Mouse (Mus musculus): Measurements from ENCODE around the gene Ptk7. TPM values are rescaled to one million over a fixed set of nuclear protein-coding genes. Genes with fewer than 3 reads are reported as not detected.

Ptk7 gene
- polyA plus RNA-seq, 1 experiment from 2014 or later = 138 TPM

GRCm38 (mm10) chr17:46618769-46619682 lies 10.3 kb downstream of the Ptk7 start:
- H3K9me3 ChIP-seq (replicated peaks) = no peaks in the 10 kb centered on the region
- peak overlapping the region; percentile 98 for H3K27ac ChIP-seq
- peak overlapping the region; percentile 18 for H3K4me3 ChIP-seq (replicated peaks)
- H3K9ac ChIP-seq = peak overlapping the region; percentile 40
- peaks cover 100% of the 10 kb centered on the region for H3K4me1 ChIP-seq
- no peaks in the 10 kb centered on the region for H3K27me3 ChIP-seq
- WGBS = 9% methylated on average over 27 of the region's 27 CpGs
- peak; percentile 26 for ATAC-seq (replicated peaks; ENCODE audit: low FRiP score)
- no peaks in the 10 kb centered on the region for H3K36me3 ChIP-seq
- peak overlapping the region; percentile 50 for H3K4me2 ChIP-seq

DNA sequence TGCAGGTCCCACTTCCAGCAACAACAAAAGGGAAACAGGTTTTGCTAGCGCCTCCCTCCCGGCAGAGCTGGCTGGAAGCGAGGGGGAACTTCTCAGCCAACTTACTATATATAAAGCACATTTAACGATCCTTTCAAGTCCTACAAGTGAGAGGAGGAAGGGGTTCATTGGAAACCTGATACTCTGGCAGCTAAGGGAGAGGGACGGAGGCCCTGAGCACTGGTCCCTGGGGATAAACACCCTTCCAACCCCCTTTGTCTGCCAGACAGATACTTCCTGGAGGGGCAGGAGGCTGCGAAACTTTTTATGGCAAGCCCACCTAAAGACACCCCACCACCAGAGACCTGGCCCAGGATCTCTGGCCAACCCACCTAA lies 10.9 kb downstream of the Ptk7 start:
- Histone ChIP-seq H3K4me1 (peaks cover 100% of the 10 kb centered on the region), H3K36me3 (no peaks in the 10 kb centered on the region), H3K4me3 (replicated peaks) (peak overlapping the region; percentile 18), H3K27me3 (no peaks in the 10 kb centered on the region), H3K4me2 (peak overlapping the region; percentile 50), H3K9me3 (replicated peaks) (no peaks in the 10 kb centered on the region), H3K9ac (peak overlapping the region; percentile 19; the same call in 1 of the 2 replicates), H3K27ac (peak overlapping the region; percentile 98)
- 5% methylated on average over 6 of the region's 6 CpGs for WGBS
- peak; percentile 73 for ATAC-seq (replicated peaks; ENCODE audit: low FRiP score)

DNA sequence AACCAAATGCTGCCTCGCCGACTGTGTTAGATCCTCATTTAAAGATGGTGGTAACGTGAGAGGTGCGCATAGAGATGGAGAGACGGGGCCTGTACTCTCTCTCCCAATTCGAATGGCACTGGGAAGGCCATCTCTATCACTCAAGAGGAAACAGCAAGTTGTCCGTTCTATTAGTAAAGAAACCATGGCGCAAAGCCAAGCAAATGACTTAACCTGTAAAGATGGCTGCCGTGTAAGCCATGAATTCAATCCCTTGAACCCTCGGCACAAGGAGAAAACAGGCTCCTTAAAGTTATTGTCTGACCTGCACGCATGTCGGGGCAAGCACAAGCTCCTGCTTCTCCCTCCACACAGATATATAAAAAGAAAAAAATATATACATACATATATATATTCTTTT lies 11.5 kb downstream of the Ptk7 start:
- WGBS = 21% methylated on average over 12 of the region's 12 CpGs
- no peaks in the 10 kb centered on the region for H3K9me3 ChIP-seq (replicated peaks)
- no peak for ATAC-seq (replicated peaks; ENCODE audit: low FRiP score)
- H3K4me3 ChIP-seq (replicated peaks) = peak overlapping the region; percentile 18
- peak overlapping the region; percentile 98 for H3K27ac ChIP-seq
- H3K27me3 ChIP-seq = no peaks in the 10 kb centered on the region
- H3K36me3 ChIP-seq = no peaks in the 10 kb centered on the region
- H3K4me1 ChIP-seq = peaks cover 100% of the 10 kb centered on the region
- peak overlapping the region; percentile 50 for H3K4me2 ChIP-seq
- H3K9ac ChIP-seq = peak overlapping the region; percentile 19; the same call in 1 of the 2 replicates

- peaks cover 5% of the 10 kb centered on the region; the same call in 1 of the 2 replicates for H3K36me3 ChIP-seq
- peaks cover 97% of the 10 kb centered on the region for H3K4me1 ChIP-seq
- 15% methylated on average over 3 of the region's 3 CpGs for WGBS
These were observed 16.1 kb downstream of the Ptk7 start for GRCm38 (mm10) chr17:46613229-46613628.

GRCm38 (mm10) chr17:46612820-46613219 lies 16.5 kb downstream of the Ptk7 start:
- Histone ChIP-seq H3K27me3 (no peaks in the 10 kb centered on the region), H3K4me3 (replicated peaks) (no peak overlapping the region), H3K9ac (no peak overlapping the region), H3K9me3 (replicated peaks) (no peaks in the 10 kb centered on the region), H3K36me3 (peaks cover 5% of the 10 kb centered on the region; the same call in 1 of the 2 replicates), H3K27ac (peak overlapping the region; percentile 87), H3K4me2 (peak overlapping the region; percentile 35), H3K4me1 (peaks cover 97% of the 10 kb centered on the region)
- WGBS = 6% methylated on average over 4 of the region's 4 CpGs
- ATAC-seq (replicated peaks; ENCODE audit: low FRiP score) = peak; percentile 46

More at GRCm38 (mm10) chr17:46613229-46613628, 16.1 kb downstream of the Ptk7 start:
- Histone ChIP-seq H3K9me3 (replicated peaks) (no peaks in the 10 kb centered on the region), H3K27ac (peak overlapping the region; percentile 87), H3K9ac (no peak overlapping the region), H3K4me3 (replicated peaks) (no peak overlapping the region), H3K4me2 (peak overlapping the region; percentile 35), H3K27me3 (no peaks in the 10 kb centered on the region)
- ATAC-seq (replicated peaks; ENCODE audit: low FRiP score) = no peak

- peak overlapping the region; percentile 87 for H3K27ac ChIP-seq
- peaks cover 5% of the 10 kb centered on the region; the same call in 1 of the 2 replicates for H3K36me3 ChIP-seq
- WGBS = 14% methylated on average over 2 of the region's 2 CpGs
- peaks cover 97% of the 10 kb centered on the region for H3K4me1 ChIP-seq
- no peaks in the 10 kb centered on the region for H3K9me3 ChIP-seq (replicated peaks)
- H3K9ac ChIP-seq = no peak overlapping the region
- ATAC-seq (replicated peaks; ENCODE audit: low FRiP score) = no peak
- peak overlapping the region; percentile 35 for H3K4me2 ChIP-seq
- H3K4me3 ChIP-seq (replicated peaks) = no peak overlapping the region
- no peaks in the 10 kb centered on the region for H3K27me3 ChIP-seq
These were observed 17.1 kb downstream of the Ptk7 start for GRCm38 (mm10) chr17:46612189-46612588.

DNA sequence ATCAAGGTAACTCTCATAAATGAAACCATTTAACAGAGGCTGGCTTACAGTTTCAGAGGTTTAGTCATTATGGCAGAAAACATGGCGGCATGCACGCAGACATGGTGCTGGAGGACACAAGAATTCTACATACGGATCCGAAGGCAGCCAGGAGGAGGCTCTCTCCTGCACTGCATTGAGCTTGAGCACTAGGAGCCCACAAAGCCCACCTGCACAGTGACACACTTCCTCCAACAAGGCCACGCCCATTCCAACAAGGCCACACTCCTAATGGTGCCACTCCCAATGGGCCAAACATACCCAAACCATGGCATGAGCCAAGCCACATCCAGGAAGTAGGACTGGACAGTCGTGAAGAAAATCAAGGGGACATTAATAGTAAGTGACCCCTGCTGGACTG lies 18.0 kb downstream of the Ptk7 start:
- H3K27ac ChIP-seq = peak overlapping the region; percentile 87
- no peaks in the 10 kb centered on the region for H3K27me3 ChIP-seq
- 92% methylated on average over 6 of the region's 6 CpGs for WGBS
- no peak overlapping the region for H3K4me3 ChIP-seq (replicated peaks)
- H3K36me3 ChIP-seq = peaks cover 5% of the 10 kb centered on the region; the same call in 1 of the 2 replicates
- no peaks in the 10 kb centered on the region for H3K9me3 ChIP-seq (replicated peaks)
- peaks cover 92% of the 10 kb centered on the region for H3K4me1 ChIP-seq
- no peak overlapping the region for H3K9ac ChIP-seq
- ATAC-seq (replicated peaks; ENCODE audit: low FRiP score) = no peak
- H3K4me2 ChIP-seq = no peak overlapping the region

GRCm38 (mm10) chr17:46609721-46610514 lies 19.4 kb downstream of the Ptk7 start:
- Histone ChIP-seq H3K27me3 (no peaks in the 10 kb centered on the region), H3K36me3 (peaks cover 5% of the 10 kb centered on the region; the same call in 1 of the 2 replicates), H3K4me3 (replicated peaks) (0 out of 2 replicates have a peak overlapping the region, but pooled peaks have one; percentile 15), H3K9ac (no peak overlapping the region), H3K27ac (peak overlapping the region; percentile 87), H3K4me2 (peak overlapping the region; percentile 47), H3K9me3 (replicated peaks) (no peaks in the 10 kb centered on the region), H3K4me1 (peaks cover 92% of the 10 kb centered on the region)
- WGBS = 31% methylated on average over 15 of the region's 15 CpGs
- 0 out of 2 replicates have a peak, but pooled peaks have one; percentile 52 for ATAC-seq (replicated peaks; ENCODE audit: low FRiP score)

GRCm38 (mm10) chr17:46605987-46606386 lies 23.3 kb downstream of the Ptk7 start:
- 74% methylated on average over 12 of the region's 12 CpGs for WGBS
- H3K27me3 ChIP-seq = no peaks in the 10 kb centered on the region
- H3K4me3 ChIP-seq (replicated peaks) = no peak overlapping the region
- H3K9me3 ChIP-seq (replicated peaks) = no peaks in the 10 kb centered on the region
- peaks cover 70% of the 10 kb centered on the region for H3K4me1 ChIP-seq
- peaks cover 3% of the 10 kb centered on the region; the same call in 1 of the 2 replicates for H3K36me3 ChIP-seq
- peak overlapping the region; percentile 66; the same call in 1 of the 2 replicates for H3K27ac ChIP-seq
- ATAC-seq (replicated peaks; ENCODE audit: low FRiP score) = no peak
- H3K9ac ChIP-seq = no peak overlapping the region
- no peak overlapping the region for H3K4me2 ChIP-seq

GRCm38 (mm10) chr17:46605126-46605525 lies 24.2 kb downstream of the Ptk7 start:
- 60% methylated on average over 5 of the region's 5 CpGs for WGBS
- H3K36me3 ChIP-seq = no peaks in the 10 kb centered on the region; the same call in 1 of the 2 replicates
- H3K27me3 ChIP-seq = no peaks in the 10 kb centered on the region
- no peak overlapping the region for H3K9ac ChIP-seq
- H3K9me3 ChIP-seq (replicated peaks) = no peaks in the 10 kb centered on the region
- no peak overlapping the region for H3K4me2 ChIP-seq
- no peak overlapping the region for H3K4me3 ChIP-seq (replicated peaks)
- ATAC-seq (replicated peaks; ENCODE audit: low FRiP score) = no peak
- peaks cover 62% of the 10 kb centered on the region for H3K4me1 ChIP-seq
- H3K27ac ChIP-seq = peak overlapping the region; percentile 66

- ATAC-seq (replicated peaks; ENCODE audit: low FRiP score) = no peak
- no peak overlapping the region for H3K4me2 ChIP-seq
- H3K9me3 ChIP-seq (replicated peaks) = no peaks in the 10 kb centered on the region
- WGBS = 94% methylated on average over 4 of the region's 4 CpGs
- H3K27ac ChIP-seq = no peak overlapping the region
- peaks cover 8% of the 10 kb centered on the region for H3K36me3 ChIP-seq
- H3K4me3 ChIP-seq (replicated peaks) = no peak overlapping the region
- no peaks in the 10 kb centered on the region for H3K27me3 ChIP-seq
- H3K4me1 ChIP-seq = peaks cover 46% of the 10 kb centered on the region
- no peak overlapping the region for H3K9ac ChIP-seq
These were observed 26.1 kb downstream of the Ptk7 start for GRCm38 (mm10) chr17:46603229-46603628.
